Comparison of ENCODE assay signal across 10 mouse cellular contexts in genomic region chr15:94025996-94026696, GRCm38 (mm10).
A peak's percentile ranks its signal among the peaks of the same experiment; 100 is the strongest.
DNase-seq lines count a peak whose midpoint lies in the region; ATAC-seq and TF ChIP-seq lines count a peak whose summit lies in the region.
"Had no signal": no experiment of that assay in that cellular context is flagged by ENCODE, and none has a peak within 500 bp of the region (broad histone marks: within the 10 kb centered on the region; RNA-seq: fewer than 3 reads in every experiment).

No protein-coding gene starts in this region.

- ATAC-seq in lung, embryonic 14.5 days (ENCODE audit: insufficient read depth), result peak; percentile 36
- ATAC-seq in heart, embryonic 12.5 days (ENCODE audit: insufficient number of reproducible peaks, low FRiP score), result peak; percentile 73
- ATAC-seq: forebrain, postnatal 0 days had no signal

- no peaks in the 10 kb centered on the region for H3K9me3 ChIP-seq in lung, embryonic 14.5 days (ENCODE audit: low read depth, low read length)
- no peaks in the 10 kb centered on the region for H3K9me3 ChIP-seq in heart, embryonic 12.5 days (replicated peaks)

- 33% methylated on average over 16 of the region's 16 CpGs for WGBS in lung, embryonic 14.5 days
- WGBS in heart, embryonic 12.5 days, result 48% methylated on average over 16 of the region's 16 CpGs

- H3K36me3 ChIP-seq in lung, embryonic 14.5 days (ENCODE audit: insufficient read depth), result no peaks in the 10 kb centered on the region
- H3K36me3 ChIP-seq in heart, embryonic 12.5 days, result no peaks in the 10 kb centered on the region

- H3K4me2 ChIP-seq in lung, embryonic 14.5 days, result peak overlapping the region; percentile 16; the same call in 1 of the 2 replicates
- no peak overlapping the region for H3K4me2 ChIP-seq in heart, embryonic 12.5 days

- no peak for TF ChIP-seq CTCF in gastrocnemius, adult 2 months (IDR thresholded peaks at IDR 0.05)
- no peak for TF ChIP-seq CTCF in lung, embryonic 14.5 days (IDR thresholded peaks at IDR 0.05; ENCODE audit: low read depth)

- H3K27me3 ChIP-seq in lung, embryonic 14.5 days (ENCODE audit: insufficient read depth, low read length), result no peaks in the 10 kb centered on the region
- no peaks in the 10 kb centered on the region for H3K27me3 ChIP-seq in heart, embryonic 12.5 days (replicated peaks)

- peak overlapping the region; percentile 41 for H3K27ac ChIP-seq in gastrocnemius, adult 2 months
- peak overlapping the region; percentile 91 for H3K27ac ChIP-seq in lung, embryonic 14.5 days (ENCODE audit: low read depth)
- peak overlapping the region; percentile 39; the same call in 1 of the 2 replicates for H3K27ac ChIP-seq in heart, embryonic 12.5 days (ENCODE audit: poor library complexity, severe bottlenecking)

- H3K9ac ChIP-seq in lung, embryonic 14.5 days, result no peak overlapping the region
- no peak overlapping the region for H3K9ac ChIP-seq in heart, embryonic 12.5 days
- H3K9ac ChIP-seq: forebrain, postnatal 0 days had no signal

- H3K4me1 ChIP-seq in lung, embryonic 14.5 days (ENCODE audit: insufficient read depth), result peaks cover 25% of the 10 kb centered on the region
- peaks cover 32% of the 10 kb centered on the region for H3K4me1 ChIP-seq in heart, embryonic 12.5 days (replicated peaks)

- DNase-seq in gastrocnemius, adult 2 months, result peak; percentile 36
- no peak for DNase-seq in gastrocnemius, postnatal 10 days
- peak; percentile 72 for DNase-seq in lung, embryonic 14.5 days
- DNase-seq in lung, postnatal 4 days, result no peak
- peak; percentile 54 for DNase-seq in mesoderm, embryonic 11.5 days (ENCODE audit: low read depth, low spot score)
- DNase-seq in frontal cortex, adult 2 months (ENCODE audit: extremely low spot score in 1 of 2, low spot score in 1 of 2), result no peak
- no peak for DNase-seq in layer of hippocampus, postnatal 10 days (ENCODE audit: low spot score in 2 of 2)
- DNase-seq: cerebellum, adult 8-10 months; forebrain, postnatal 0 days had no signal

- H3K4me3 ChIP-seq in gastrocnemius, adult 2 months, result no peak overlapping the region
- H3K4me3 ChIP-seq in lung, embryonic 14.5 days (ENCODE audit: low read depth, low read length), result no peak overlapping the region
- no peak overlapping the region for H3K4me3 ChIP-seq in heart, embryonic 12.5 days

- intact Hi-C loops in gastrocnemius, adult 2 months (cut with DNase I), result no loop called here

Comparison
In these comparisons a context has a peak if more than half of its experiments do, and no peak if none do; other contexts are left out.
1. DNase-seq: peak in gastrocnemius, adult 2 months (single experiment), lung, embryonic 14.5 days (single experiment) and mesoderm, embryonic 11.5 days (single experiment); none in gastrocnemius, postnatal 10 days (single experiment), lung, postnatal 4 days (0 of 2), frontal cortex, adult 2 months (0 of 2) and layer of hippocampus, postnatal 10 days (0 of 2).
2. H3K27ac ChIP-seq: peak in every context shown above with its lines; median percentile 91 in lung, embryonic 14.5 days; 41 in gastrocnemius, adult 2 months; 39 in heart, embryonic 12.5 days.